Mouse (Mus musculus): ENCODE measurements at regions not wholly inside any gene's neighbourhood (a gene's known extent, or its start where the extent isn't known, plus 50 kb on each side); places are given as distances from the start of the nearest gene placed in this dataset.

GRCm38 (mm10) chr8:6227901-6228300 lies 1122.8 kb upstream of the Slc10a2 start:
- no peak for DNase-seq

DNA sequence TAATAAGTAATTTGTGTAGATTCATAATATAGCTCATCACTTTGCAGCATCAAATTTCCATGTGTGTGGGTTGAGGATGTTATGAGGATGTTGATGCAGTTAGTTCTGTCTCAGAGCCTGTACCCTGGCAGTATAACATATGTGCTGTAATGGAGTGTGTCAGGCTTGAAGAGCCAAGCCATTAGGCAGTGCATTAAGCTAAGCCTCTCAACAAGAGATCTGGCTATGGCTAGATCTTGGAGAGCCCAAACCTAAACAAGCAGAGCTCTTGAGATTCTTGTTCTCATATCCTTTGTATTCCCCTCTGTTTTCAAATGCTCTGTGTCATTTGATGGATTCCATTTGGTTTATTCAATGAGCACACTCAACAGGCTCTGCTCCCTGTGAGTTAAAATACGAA lies 1120.0 kb upstream of the Slc10a2 start:
- no peak for DNase-seq

DNA sequence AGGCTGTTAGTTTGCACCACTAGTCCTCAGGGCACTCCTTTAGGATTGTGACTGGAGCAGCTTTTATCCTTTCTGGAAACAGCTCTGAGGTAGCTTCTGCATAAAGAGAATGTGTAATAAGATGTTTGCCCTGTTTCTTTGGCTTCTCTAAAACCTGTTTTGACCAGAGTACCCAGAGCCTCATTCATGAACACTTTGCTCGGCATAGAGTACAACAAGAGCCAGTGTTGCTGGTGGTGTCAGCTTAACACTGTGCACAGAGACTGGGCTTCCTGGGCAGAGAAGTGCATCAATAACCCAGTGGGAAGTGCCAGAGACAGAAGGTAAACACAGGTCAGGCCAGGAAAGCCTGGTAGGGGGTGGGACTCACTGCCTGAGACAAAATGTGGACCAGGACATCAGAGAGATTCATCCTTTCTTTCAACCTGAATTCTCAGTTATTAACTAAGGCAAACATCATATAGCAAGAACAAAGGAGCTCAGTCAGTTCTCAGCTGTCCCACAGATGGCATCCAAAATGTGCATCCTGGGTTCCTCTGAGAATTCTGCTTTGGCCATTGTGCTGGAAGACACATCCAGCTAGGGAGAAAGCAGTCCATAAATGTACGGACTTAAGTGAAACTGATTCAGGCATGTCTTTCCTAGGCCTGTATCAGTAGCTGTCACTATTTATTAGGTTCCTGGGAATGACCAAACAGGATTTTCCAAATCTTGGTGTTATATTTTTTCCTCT lies 1102.6 kb upstream of the Slc10a2 start:
- no peak for DNase-seq

DNA sequence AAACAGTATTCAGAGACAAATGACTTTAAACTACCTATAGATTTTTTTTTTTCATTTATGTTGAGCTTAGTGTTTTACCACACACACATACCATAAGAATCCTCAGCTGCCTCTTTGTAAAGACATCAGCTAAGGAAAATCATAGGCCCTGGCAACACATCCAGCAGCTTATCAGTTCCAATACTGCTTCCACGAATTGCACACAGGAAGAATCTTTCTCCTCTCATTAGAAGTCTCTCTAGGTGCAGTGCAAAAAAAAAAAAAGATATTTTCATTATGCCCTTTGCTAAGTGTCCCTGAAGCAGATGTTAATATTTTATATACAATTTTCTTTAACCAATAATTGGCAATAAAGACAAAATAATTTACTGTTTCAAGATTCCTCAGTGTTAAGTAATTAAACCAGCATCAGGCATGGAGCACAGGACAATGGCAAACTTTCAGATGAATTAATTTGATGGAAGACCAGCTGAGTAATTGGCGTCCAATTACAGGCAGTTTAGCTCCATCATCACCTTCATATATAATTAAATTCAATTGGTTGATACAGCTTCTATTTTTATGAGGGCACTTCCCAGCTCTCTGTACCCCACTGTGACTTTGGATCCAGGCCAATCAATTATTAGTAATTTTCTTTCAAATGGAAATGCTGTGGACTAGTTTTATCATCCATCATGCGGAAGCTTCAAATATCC lies 1099.0 kb upstream of the Slc10a2 start:
- DNase-seq = no peak

GRCm38 (mm10) chr8:6191431-6191830 lies 1086.3 kb upstream of the Slc10a2 start:
- no peak for DNase-seq

DNA sequence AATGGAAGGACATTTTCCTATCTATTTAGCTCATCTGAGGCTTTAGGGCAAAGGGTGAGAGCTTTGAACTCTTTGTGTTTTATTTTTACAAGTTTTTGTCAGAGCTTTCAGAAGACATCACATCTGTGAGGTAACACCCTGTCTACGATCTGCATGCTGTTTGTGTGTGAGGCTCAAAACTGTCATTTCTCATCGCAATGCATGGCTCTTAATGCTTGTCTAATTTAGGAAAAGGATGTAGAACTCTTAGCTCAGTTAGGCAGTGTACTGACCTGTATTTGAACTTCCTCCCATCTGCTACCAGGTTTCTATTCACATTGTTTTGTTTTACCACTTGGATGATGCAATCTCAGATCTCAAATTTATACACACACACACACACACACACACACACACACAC lies 1083.3 kb upstream of the Slc10a2 start:
- DNase-seq = no peak

- DNase-seq = no peak
These were observed 1081.4 kb upstream of the Slc10a2 start for GRCm38 (mm10) chr8:6186561-6186960.

DNA sequence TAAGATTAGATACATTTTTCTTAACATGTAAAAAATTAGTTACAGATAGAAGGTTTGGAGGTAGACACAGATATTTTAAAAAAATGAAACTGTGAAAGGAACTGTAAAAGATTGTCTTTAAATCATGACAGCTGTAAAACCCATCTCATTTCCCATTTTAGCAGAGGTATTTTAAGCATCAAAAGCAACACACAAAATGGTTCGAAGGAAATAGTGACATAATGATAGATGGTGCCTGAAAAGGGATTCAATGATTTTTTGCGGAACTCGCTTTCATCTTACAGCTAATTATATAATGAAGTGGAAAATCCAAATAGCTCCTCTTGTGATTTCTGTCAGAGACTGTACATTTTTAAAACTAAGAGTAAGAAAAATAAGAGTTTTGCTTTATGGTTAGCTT lies 1074.5 kb upstream of the Slc10a2 start:
- DNase-seq = no peak

DNA sequence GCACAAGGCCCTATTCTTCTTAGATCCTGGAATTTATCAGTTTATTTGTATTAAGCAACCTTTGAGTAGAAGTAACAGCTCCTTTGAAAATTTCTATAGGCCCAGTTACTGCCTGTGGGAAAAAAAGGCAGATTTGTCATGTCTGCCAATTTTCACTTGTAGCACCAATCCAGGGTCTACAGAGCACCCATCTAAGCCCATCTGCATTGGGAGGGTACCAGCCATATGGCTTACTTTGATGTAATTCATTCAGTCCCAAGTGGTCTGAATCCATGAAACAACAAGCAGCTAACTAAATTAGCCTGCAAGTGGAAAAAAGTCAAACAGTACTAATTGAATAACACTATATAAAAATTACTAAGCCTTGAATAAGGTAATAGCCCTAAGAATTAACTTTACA lies 1061.3 kb upstream of the Slc10a2 start:
- DNase-seq = no peak

DNA sequence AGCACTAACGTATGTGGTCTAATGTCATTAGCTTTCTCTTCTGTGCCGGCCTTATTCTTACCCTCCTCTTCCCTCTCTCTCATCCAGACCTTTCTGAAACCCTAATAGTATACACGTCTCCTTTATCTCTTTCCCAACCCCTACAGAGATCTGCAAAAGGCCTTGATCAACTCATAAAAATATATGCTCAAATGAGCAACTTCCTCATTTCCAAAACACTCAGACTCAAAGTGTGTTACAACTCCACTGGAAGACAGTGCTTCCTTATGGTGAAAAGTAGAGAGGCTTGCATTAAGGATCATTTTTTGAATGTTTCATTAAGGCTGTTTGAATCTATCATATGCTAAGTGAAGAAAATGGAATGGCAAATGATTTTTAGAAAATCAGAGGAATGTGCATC lies 1060.1 kb upstream of the Slc10a2 start:
- no peak for DNase-seq

DNA sequence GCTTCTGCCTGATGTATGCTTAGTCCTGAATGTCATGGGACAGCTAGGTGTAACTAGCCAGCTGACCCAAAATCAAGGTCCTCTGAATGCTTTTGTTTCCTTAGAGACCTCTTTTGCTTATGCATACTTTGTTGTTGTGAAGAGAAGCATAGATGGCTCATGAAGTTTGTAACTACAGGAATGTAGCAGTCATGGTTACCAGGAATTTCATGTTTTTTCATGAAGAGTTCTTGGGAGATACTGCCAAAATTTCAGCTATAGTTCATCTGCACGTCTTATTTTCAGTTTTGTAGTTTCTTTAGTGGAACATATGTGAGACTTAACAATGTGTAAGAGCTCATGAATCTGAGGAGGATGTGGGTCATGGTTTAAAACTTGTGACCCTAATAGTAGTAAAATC lies 1059.6 kb upstream of the Slc10a2 start:
- no peak for DNase-seq

DNA sequence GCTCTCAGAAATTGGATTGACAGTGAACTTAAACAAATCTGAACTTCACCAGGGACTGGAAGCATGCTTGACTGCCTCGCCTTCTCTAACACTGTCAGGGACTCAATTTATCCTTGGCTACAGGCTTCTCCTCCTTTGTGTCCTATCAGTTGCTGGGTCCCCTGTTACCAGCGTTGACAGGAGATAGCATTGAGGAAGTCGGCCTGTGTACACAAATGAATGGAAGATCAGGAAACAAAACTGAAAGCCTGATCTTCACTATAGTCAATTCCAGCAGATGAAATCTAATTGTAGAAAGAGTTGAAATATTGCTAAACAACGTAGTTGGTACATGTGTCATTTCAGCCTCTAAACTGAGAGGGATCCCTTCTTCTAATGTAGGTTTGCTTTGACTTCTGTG lies 1039.4 kb upstream of the Slc10a2 start:
- no peak for DNase-seq

- no peak for DNase-seq
These were observed 1034.9 kb upstream of the Slc10a2 start for GRCm38 (mm10) chr8:6140090-6140489.

DNA sequence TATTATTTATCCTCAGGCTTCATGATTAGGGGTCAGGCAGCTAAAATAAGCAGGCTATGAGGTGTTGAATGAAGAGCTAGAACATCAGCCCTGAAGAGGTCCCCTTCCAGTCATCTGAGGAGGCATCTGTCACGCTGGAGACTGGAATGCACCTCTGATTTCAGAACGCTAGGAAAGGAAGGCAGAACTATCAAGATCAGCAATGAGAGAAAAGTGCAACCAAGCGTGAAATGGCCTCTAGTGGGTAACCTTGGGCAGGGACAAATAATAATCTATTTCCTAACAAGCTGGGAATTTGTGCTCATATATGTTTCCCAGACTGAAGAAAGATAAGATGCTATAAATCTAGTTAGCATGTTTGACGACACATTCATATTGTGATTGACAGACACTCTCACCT lies 1034.0 kb upstream of the Slc10a2 start:
- no peak for DNase-seq

- no peak for DNase-seq
These were observed 1027.1 kb upstream of the Slc10a2 start for GRCm38 (mm10) chr8:6132243-6132751.

GRCm38 (mm10) chr8:6125265-6125664 lies 1020.1 kb upstream of the Slc10a2 start:
- DNase-seq = no peak

GRCm38 (mm10) chr8:6119506-6119905 lies 1014.4 kb upstream of the Slc10a2 start:
- no peak for DNase-seq

GRCm38 (mm10) chr8:6111351-6111750 lies 1006.2 kb upstream of the Slc10a2 start:
- no peak for DNase-seq

GRCm38 (mm10) chr8:6090028-6090427 lies 984.9 kb upstream of the Slc10a2 start:
- no peak for DNase-seq

- DNase-seq = peak; percentile 15
These were observed 938.9 kb upstream of the Slc10a2 start for GRCm38 (mm10) chr8:6043939-6044577.

GRCm38 (mm10) chr8:6012206-6012605 lies 907.1 kb upstream of the Slc10a2 start:
- DNase-seq = no peak

DNA sequence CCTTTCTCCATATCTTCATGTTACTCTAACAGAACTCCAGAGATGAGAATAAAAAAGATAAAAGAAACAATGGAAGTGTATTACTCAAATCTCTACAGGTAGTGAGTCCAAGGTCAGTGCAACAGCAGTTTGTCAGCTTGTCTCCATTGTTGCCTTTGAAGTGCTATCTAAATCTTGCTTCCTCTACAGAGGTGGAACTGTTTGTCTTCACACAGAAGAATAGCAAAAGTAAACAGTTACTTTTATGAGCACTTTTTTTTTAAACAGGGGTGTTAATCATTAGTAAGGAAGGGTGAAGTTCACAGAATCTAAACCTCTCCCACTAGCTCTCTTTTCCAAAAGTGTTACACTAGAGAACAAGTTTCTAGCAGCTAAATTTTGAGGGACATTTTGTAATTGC lies 906.0 kb upstream of the Slc10a2 start:
- DNase-seq = no peak

- DNase-seq = no peak
These were observed 905.6 kb upstream of the Slc10a2 start for GRCm38 (mm10) chr8:6010712-6011111.
